Mouse (Mus musculus): ENCODE measurements at regions not wholly inside any gene's neighbourhood (a gene's known extent, or its start where the extent isn't known, plus 50 kb on each side); places are given as distances from the start of the nearest gene placed in this dataset. TPM values are rescaled to one million over a fixed set of nuclear protein-coding genes. Genes with fewer than 3 reads are reported as not detected.

- no peak overlapping the region for H3K27ac ChIP-seq (replicated peaks; ENCODE audit: low read depth, low read length)
- no peaks in the 10 kb centered on the region for H3K27me3 ChIP-seq (replicated peaks; ENCODE audit: control insufficient read depth, insufficient read depth, low read length)
- DNase-seq (ENCODE audit: low spot score), result no peak
- no peak overlapping the region for H3K4me3 ChIP-seq (ENCODE audit: low read depth, low read length)
- no peak for ATAC-seq (ENCODE audit: low read depth)
- H3K36me3 ChIP-seq (ENCODE audit: control insufficient read depth, insufficient read depth, low read length), result no peaks in the 10 kb centered on the region
- H3K4me1 ChIP-seq (ENCODE audit: control insufficient read depth, insufficient read depth, low read length), result no peaks in the 10 kb centered on the region
- no peak overlapping the region for H3K9ac ChIP-seq (ENCODE audit: low read depth, low read length)
- 84% methylated on average over 2 of the region's 2 CpGs for WGBS
- H3K4me2 ChIP-seq (ENCODE audit: low read depth, low read length), result no peak overlapping the region
- H3K9me3 ChIP-seq (ENCODE audit: control insufficient read depth, low read length), result no peaks in the 10 kb centered on the region
These were observed 75.0 kb upstream of the Nrp1 start for GRCm38 (mm10) chr8:128283365-128283764.

- ATAC-seq (ENCODE audit: low read depth) (no peak), DNase-seq (ENCODE audit: low spot score) (no peak)
- Histone ChIP-seq H3K4me3 (ENCODE audit: low read depth, low read length) (no peak overlapping the region), H3K36me3 (ENCODE audit: control insufficient read depth, insufficient read depth, low read length) (no peaks in the 10 kb centered on the region), H3K9me3 (ENCODE audit: control insufficient read depth, low read length) (no peaks in the 10 kb centered on the region), H3K4me2 (ENCODE audit: low read depth, low read length) (no peak overlapping the region), H3K9ac (ENCODE audit: low read depth, low read length) (no peak overlapping the region), H3K27ac (replicated peaks; ENCODE audit: low read depth, low read length) (no peak overlapping the region), H3K27me3 (replicated peaks; ENCODE audit: control insufficient read depth, insufficient read depth, low read length) (no peaks in the 10 kb centered on the region), H3K4me1 (ENCODE audit: control insufficient read depth, insufficient read depth, low read length) (no peaks in the 10 kb centered on the region)
- WGBS, result 60% methylated on average over 3 of the region's 3 CpGs
These were observed 73.6 kb upstream of the Nrp1 start for GRCm38 (mm10) chr8:128284816-128285215.

- no peaks in the 10 kb centered on the region for H3K4me1 ChIP-seq (ENCODE audit: control insufficient read depth, insufficient read depth, low read length)
- no peaks in the 10 kb centered on the region for H3K36me3 ChIP-seq (ENCODE audit: control insufficient read depth, insufficient read depth, low read length)
- H3K27ac ChIP-seq (replicated peaks; ENCODE audit: low read depth, low read length), result no peak overlapping the region
- H3K27me3 ChIP-seq (replicated peaks; ENCODE audit: control insufficient read depth, insufficient read depth, low read length), result no peaks in the 10 kb centered on the region
- H3K4me3 ChIP-seq (ENCODE audit: low read depth, low read length), result no peak overlapping the region
- no peak overlapping the region for H3K9ac ChIP-seq (ENCODE audit: low read depth, low read length)
- DNase-seq (ENCODE audit: low spot score) (peak; percentile 45), ATAC-seq (ENCODE audit: low read depth) (no peak)
- no peaks in the 10 kb centered on the region for H3K9me3 ChIP-seq (ENCODE audit: control insufficient read depth, low read length)
- no peak overlapping the region for H3K4me2 ChIP-seq (ENCODE audit: low read depth, low read length)
- WGBS, result 64% methylated on average over 4 of the region's 4 CpGs
These were observed 68.3 kb upstream of the Nrp1 start for GRCm38 (mm10) chr8:128290076-128290475.

GRCm38 (mm10) chr8:128292394-128292793, 66.0 kb upstream of the Nrp1 start:
- WGBS, result 88% methylated on average over 6 of the region's 6 CpGs
- H3K9me3 ChIP-seq (ENCODE audit: control insufficient read depth, low read length), result no peaks in the 10 kb centered on the region
- ATAC-seq (ENCODE audit: low read depth), result no peak

GRCm38 (mm10) chr8:128296728-128297380, 61.5 kb upstream of the Nrp1 start:
- no peak for ATAC-seq (ENCODE audit: low read depth)
- Histone ChIP-seq H3K27me3 (replicated peaks; ENCODE audit: control insufficient read depth, insufficient read depth, low read length) (no peaks in the 10 kb centered on the region), H3K4me2 (ENCODE audit: low read depth, low read length) (no peak overlapping the region), H3K27ac (replicated peaks; ENCODE audit: low read depth, low read length) (no peak overlapping the region), H3K4me3 (ENCODE audit: low read depth, low read length) (no peak overlapping the region), H3K9me3 (ENCODE audit: control insufficient read depth, low read length) (no peaks in the 10 kb centered on the region), H3K9ac (ENCODE audit: low read depth, low read length) (no peak overlapping the region), H3K4me1 (ENCODE audit: control insufficient read depth, insufficient read depth, low read length) (no peaks in the 10 kb centered on the region), H3K36me3 (ENCODE audit: control insufficient read depth, insufficient read depth, low read length) (no peaks in the 10 kb centered on the region)
- DNase-seq (ENCODE audit: low spot score), result peak; percentile 29
- WGBS, result 78% methylated on average over 14 of the region's 14 CpGs

More at GRCm38 (mm10) chr8:128292394-128292793, 66.0 kb upstream of the Nrp1 start:
- peak; percentile 10 for DNase-seq (ENCODE audit: low spot score)
- no peaks in the 10 kb centered on the region for H3K36me3 ChIP-seq (ENCODE audit: control insufficient read depth, insufficient read depth, low read length)
- H3K9ac ChIP-seq (ENCODE audit: low read depth, low read length), result no peak overlapping the region
- no peak overlapping the region for H3K4me3 ChIP-seq (ENCODE audit: low read depth, low read length)
- H3K4me1 ChIP-seq (ENCODE audit: control insufficient read depth, insufficient read depth, low read length), result no peaks in the 10 kb centered on the region
- no peaks in the 10 kb centered on the region for H3K27me3 ChIP-seq (replicated peaks; ENCODE audit: control insufficient read depth, insufficient read depth, low read length)
- H3K4me2 ChIP-seq (ENCODE audit: low read depth, low read length), result no peak overlapping the region
- H3K27ac ChIP-seq (replicated peaks; ENCODE audit: low read depth, low read length), result no peak overlapping the region

- no peak for DNase-seq (ENCODE audit: low spot score)
- H3K4me1 ChIP-seq (ENCODE audit: control insufficient read depth, insufficient read depth, low read length), result no peaks in the 10 kb centered on the region
- no peak overlapping the region for H3K4me2 ChIP-seq (ENCODE audit: low read depth, low read length)
- no peaks in the 10 kb centered on the region for H3K9me3 ChIP-seq (ENCODE audit: control insufficient read depth, low read length)
- no peak overlapping the region for H3K9ac ChIP-seq (ENCODE audit: low read depth, low read length)
- WGBS, result 80% methylated on average over 2 of the region's 2 CpGs
- H3K36me3 ChIP-seq (ENCODE audit: control insufficient read depth, insufficient read depth, low read length), result no peaks in the 10 kb centered on the region
- H3K4me3 ChIP-seq (ENCODE audit: low read depth, low read length), result no peak overlapping the region
- no peaks in the 10 kb centered on the region for H3K27me3 ChIP-seq (replicated peaks; ENCODE audit: control insufficient read depth, insufficient read depth, low read length)
- no peak for ATAC-seq (ENCODE audit: low read depth)
- no peak overlapping the region for H3K27ac ChIP-seq (replicated peaks; ENCODE audit: low read depth, low read length)
These were observed 56.1 kb upstream of the Nrp1 start for GRCm38 (mm10) chr8:128302322-128302721.

Small RNA genes in the stretch of these regions (microRNA-seq; reads per million reads assigned to microRNA genes)
- gene Mir21c (ENCODE audit: borderline number of aligned reads), result not detected
